Comparison of ENCODE assay signal across 8 mouse cellular contexts in genomic region chr1:195018089-195018999, GRCm38 (mm10).
DNase-seq lines count a peak whose midpoint lies in the region; ATAC-seq and TF ChIP-seq lines count a peak whose summit lies in the region.

No protein-coding gene starts in this region.

- no peak overlapping the region for H3K4me3 ChIP-seq in heart, embryonic 10.5 days
- no peak overlapping the region for H3K4me3 ChIP-seq in kidney, embryonic 16.5 days (ENCODE audit: low read length)
- peak overlapping the region; percentile 70 for H3K4me3 ChIP-seq in liver, adult 2 months (ENCODE audit: insufficient read depth, low read depth, low read length)
- no peak overlapping the region for H3K4me3 ChIP-seq in neural tube, embryonic 15.5 days (replicated peaks)

- H3K27ac ChIP-seq in heart, embryonic 10.5 days: no peak overlapping the region
- no peak overlapping the region for H3K27ac ChIP-seq in kidney, embryonic 16.5 days (ENCODE audit: low read length)
- peak overlapping the region; percentile 97 for H3K27ac ChIP-seq in liver, adult 2 months (replicated peaks; ENCODE audit: insufficient read depth, low read depth, low read length)
- no peak overlapping the region for H3K27ac ChIP-seq in neural tube, embryonic 15.5 days (replicated peaks)

- no peak for TF ChIP-seq CTCF in liver, adult 2 months (IDR thresholded peaks at IDR 0.05; ENCODE audit: low read depth, low read length)

- H3K4me1 ChIP-seq in heart, embryonic 10.5 days: peaks cover 4% of the 10 kb centered on the region
- peaks cover 6% of the 10 kb centered on the region; the same call in 1 of the 2 replicates for H3K4me1 ChIP-seq in kidney, embryonic 16.5 days (ENCODE audit: insufficient read depth, low read length)
- H3K4me1 ChIP-seq in liver, adult 2 months (ENCODE audit: control insufficient read depth, insufficient read depth, low read length): peaks cover 27% of the 10 kb centered on the region
- H3K4me1 ChIP-seq in neural tube, embryonic 15.5 days: peaks cover 7% of the 10 kb centered on the region; the same call in 1 of the 2 replicates

- DNase-seq in heart, adult 18-20 months: peak; percentile 95
- DNase-seq in heart, embryonic 10.5 days (ENCODE audit: low spot score): no peak
- DNase-seq in brain, adult 2 months (ENCODE audit: low read depth, low spot score): peak; percentile 99
- peak; percentile 76 to 85 for DNase-seq in frontal cortex, postnatal 14 days (ENCODE audit: low spot score in 2 of 2)
- DNase-seq in liver, adult 2 months (ENCODE audit: extremely low read depth, low read depth, low spot score): peak; percentile 94
- no peak for DNase-seq in thymus, postnatal 36 days

- no peak overlapping the region for H3K4me2 ChIP-seq in kidney, embryonic 16.5 days (replicated peaks; ENCODE audit: low read depth, low read length)
- 0 out of 2 replicates have a peak overlapping the region, but pooled peaks have one; percentile 16 for H3K4me2 ChIP-seq in neural tube, embryonic 15.5 days

- WGBS in heart, embryonic 10.5 days: 89% methylated on average over 9 of the region's 9 CpGs
- 83% methylated on average over 9 of the region's 9 CpGs for WGBS in kidney, embryonic 16.5 days
- 81% methylated on average over 9 of the region's 9 CpGs for WGBS in liver, adult 2 months
- WGBS in neural tube, embryonic 15.5 days: 87% methylated on average over 9 of the region's 9 CpGs

- TF ChIP-seq POLR2A in liver, adult 2 months (IDR thresholded peaks at IDR 0.05; ENCODE audit: extremely low read depth, insufficient read depth, low read length): no peak

- no peak overlapping the region for H3K9ac ChIP-seq in kidney, embryonic 16.5 days (replicated peaks; ENCODE audit: low read length)
- peak overlapping the region; percentile 81 for H3K9ac ChIP-seq in liver, adult 2 months (ENCODE audit: low read depth, low read length)
- no peak overlapping the region for H3K9ac ChIP-seq in neural tube, embryonic 15.5 days (replicated peaks)

- no peaks in the 10 kb centered on the region for H3K9me3 ChIP-seq in heart, embryonic 10.5 days
- no peaks in the 10 kb centered on the region for H3K9me3 ChIP-seq in kidney, embryonic 16.5 days (ENCODE audit: low read length)
- no peaks in the 10 kb centered on the region for H3K9me3 ChIP-seq in neural tube, embryonic 15.5 days (replicated peaks)

- H3K36me3 ChIP-seq in heart, embryonic 10.5 days: no peaks in the 10 kb centered on the region
- H3K36me3 ChIP-seq in kidney, embryonic 16.5 days (ENCODE audit: insufficient read depth, low read length): no peaks in the 10 kb centered on the region
- peaks cover 29% of the 10 kb centered on the region for H3K36me3 ChIP-seq in liver, adult 2 months (ENCODE audit: control insufficient read depth, insufficient read depth, low read length)
- peaks cover 7% of the 10 kb centered on the region; the same call in 1 of the 2 replicates for H3K36me3 ChIP-seq in neural tube, embryonic 15.5 days

- peaks cover 32% of the 10 kb centered on the region for H3K79me2 ChIP-seq in liver, adult 2 months (ENCODE audit: control insufficient read depth, insufficient read depth, low read length)

- ATAC-seq in kidney, embryonic 16.5 days (ENCODE audit: low FRiP score, low TSS enrichment): peak; percentile 63; the same call in 1 of the 2 replicates
- ATAC-seq in neural tube, embryonic 15.5 days (ENCODE audit: low FRiP score): peak; percentile 50; the same call in 1 of the 2 replicates

- no peaks in the 10 kb centered on the region for H3K27me3 ChIP-seq in heart, embryonic 10.5 days (ENCODE audit: insufficient read depth, poor library complexity, severe bottlenecking)
- no peaks in the 10 kb centered on the region for H3K27me3 ChIP-seq in kidney, embryonic 16.5 days (ENCODE audit: insufficient read depth, low read length)
- H3K27me3 ChIP-seq in liver, adult 2 months (ENCODE audit: control insufficient read depth, insufficient read depth, low read length): no peaks in the 10 kb centered on the region
- no peaks in the 10 kb centered on the region for H3K27me3 ChIP-seq in neural tube, embryonic 15.5 days (replicated peaks)

Comparison
In these comparisons a context has a peak if more than half of its experiments do, and no peak if none do; other contexts are left out.
1. DNase-seq: peak in heart, adult 18-20 months (2 of 2), brain, adult 2 months (single experiment), frontal cortex, postnatal 14 days (2 of 2) and liver, adult 2 months (single experiment); none in heart, embryonic 10.5 days (single experiment) and thymus, postnatal 36 days (0 of 2).